Mouse (Mus musculus): ENCODE data around the gene Rars2. TPM values are rescaled to one million over a fixed set of nuclear protein-coding genes. Genes with fewer than 3 reads are reported as not detected.

Gene Rars2
- polyA plus RNA-seq, 1 experiment = not detected

DNA sequence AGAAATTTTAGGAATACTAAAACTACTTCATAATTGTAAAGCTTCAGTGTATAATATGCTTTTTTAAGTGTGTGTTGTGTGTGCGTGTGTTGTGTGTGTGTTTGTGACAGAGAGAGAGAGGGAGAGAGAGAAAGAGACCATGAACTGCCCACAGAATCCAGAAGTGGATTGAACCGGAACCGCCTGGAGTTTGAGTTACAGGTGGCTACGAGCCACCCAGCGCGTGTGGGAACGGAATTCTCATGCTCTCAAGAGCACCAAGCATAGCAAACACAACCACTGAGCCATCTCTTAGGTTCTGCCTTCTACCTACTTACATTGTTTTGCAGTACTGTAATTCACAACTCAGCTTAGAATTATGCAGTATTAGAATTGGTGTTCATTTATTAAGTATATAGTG is 19.4 kb downstream of the Rars2 start:
- H3K4me3 ChIP-seq (ENCODE audit: insufficient read depth, low read depth, low read length) = no peak overlapping the region
- no peak for TF ChIP-seq CTCF (IDR thresholded peaks at IDR 0.05; ENCODE audit: insufficient read depth, low read depth, low read length)
- TF ChIP-seq POLR2A (IDR thresholded peaks at IDR 0.05; ENCODE audit: insufficient read depth, low read depth, low read length) = no peak
- WGBS = 95% methylated on average over 7 of the region's 7 CpGs

DNA sequence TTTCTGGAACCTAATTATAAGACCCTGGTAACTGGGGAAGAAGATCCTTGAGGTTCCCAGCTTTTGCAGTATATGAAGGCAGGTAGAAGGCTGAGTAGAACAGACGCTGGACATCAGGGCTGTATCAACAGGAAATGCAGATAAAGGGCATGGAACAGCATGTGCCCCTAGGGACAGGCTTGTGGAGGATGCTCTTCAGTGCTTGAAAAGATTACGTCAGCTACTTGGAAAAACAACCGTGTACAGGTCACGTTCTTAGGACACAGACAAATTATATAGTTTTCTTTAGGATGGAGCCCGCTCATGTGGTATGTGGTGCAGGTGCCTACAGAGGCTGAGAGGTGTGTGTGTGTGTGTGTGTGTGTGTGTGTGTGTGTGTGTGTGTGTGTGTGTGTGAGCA is 21.3 kb downstream of the Rars2 start:
- TF ChIP-seq CTCF (IDR thresholded peaks at IDR 0.05; ENCODE audit: insufficient read depth, low read depth, low read length) (no peak), POLR2A (IDR thresholded peaks at IDR 0.05; ENCODE audit: insufficient read depth, low read depth, low read length) (no peak)
- 89% methylated on average over 5 of the region's 5 CpGs for WGBS
- no peaks in the 10 kb centered on the region for H3K4me1 ChIP-seq (ENCODE audit: control insufficient read depth, insufficient read depth, low read length)
- H3K4me3 ChIP-seq (ENCODE audit: insufficient read depth, low read depth, low read length) = no peak overlapping the region
- no peak overlapping the region for H3K27ac ChIP-seq (ENCODE audit: insufficient read depth, low read depth, low read length)

More for the DNA sequence above, 19.4 kb downstream of the Rars2 start:
- Histone ChIP-seq H3K27ac (ENCODE audit: insufficient read depth, low read depth, low read length) (no peak overlapping the region), H3K4me1 (ENCODE audit: control insufficient read depth, insufficient read depth, low read length) (no peaks in the 10 kb centered on the region)

DNA sequence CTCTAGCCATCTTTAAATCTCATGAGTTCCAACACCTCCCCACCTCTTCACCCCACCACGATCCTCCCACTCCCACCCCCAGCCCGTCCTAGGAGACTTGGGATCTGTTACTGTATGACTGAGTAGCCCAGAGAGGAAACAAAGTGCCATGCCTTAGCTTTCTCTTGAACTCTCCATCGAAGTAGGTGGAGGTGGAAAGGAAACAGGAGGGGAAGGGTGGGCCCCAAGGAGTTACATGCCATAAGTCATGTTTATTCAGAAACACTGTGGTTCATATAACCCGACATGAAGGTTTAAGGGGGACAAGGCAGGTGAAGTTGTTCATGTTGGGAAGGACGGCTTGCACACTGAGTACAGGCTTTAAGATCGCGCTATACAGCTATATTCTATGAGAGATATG is 22.6 kb downstream of the Rars2 start:
- no peaks in the 10 kb centered on the region for H3K4me1 ChIP-seq (ENCODE audit: control insufficient read depth, insufficient read depth, low read length)
- H3K27ac ChIP-seq (ENCODE audit: insufficient read depth, low read depth, low read length) = no peak overlapping the region
- no peak for TF ChIP-seq POLR2A (IDR thresholded peaks at IDR 0.05; ENCODE audit: insufficient read depth, low read depth, low read length)
- H3K4me3 ChIP-seq (ENCODE audit: insufficient read depth, low read depth, low read length) = no peak overlapping the region
- 94% methylated on average over 7 of the region's 7 CpGs for WGBS

DNA sequence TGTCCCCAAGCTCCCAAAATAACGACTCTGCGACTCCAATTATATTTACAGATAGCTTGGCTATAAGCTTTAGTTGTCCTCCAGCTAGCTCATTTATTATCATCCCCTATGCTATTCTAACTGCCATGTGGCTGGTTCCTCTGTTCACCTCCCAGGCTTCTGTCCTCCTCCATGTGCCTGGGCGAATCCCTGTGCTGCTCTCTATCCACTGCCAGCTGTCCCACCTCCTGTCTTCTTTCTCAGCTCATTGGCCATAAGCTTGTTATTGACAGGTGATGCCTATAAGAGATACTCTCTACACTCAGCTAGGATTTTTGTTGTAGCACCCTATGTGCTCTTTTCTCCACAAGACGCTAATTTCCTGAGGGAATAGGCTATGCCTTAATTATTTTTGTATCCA is 23.1 kb downstream of the Rars2 start:
- TF ChIP-seq POLR2A (IDR thresholded peaks at IDR 0.05; ENCODE audit: insufficient read depth, low read depth, low read length) = no peak
- TF ChIP-seq CTCF (IDR thresholded peaks at IDR 0.05; ENCODE audit: insufficient read depth, low read depth, low read length) = no peak
- no peak overlapping the region for H3K27ac ChIP-seq (ENCODE audit: insufficient read depth, low read depth, low read length)
- WGBS = 83% methylated on average over 4 of the region's 4 CpGs
- H3K4me3 ChIP-seq (ENCODE audit: insufficient read depth, low read depth, low read length) = no peak overlapping the region
- no peaks in the 10 kb centered on the region for H3K4me1 ChIP-seq (ENCODE audit: control insufficient read depth, insufficient read depth, low read length)

DNA sequence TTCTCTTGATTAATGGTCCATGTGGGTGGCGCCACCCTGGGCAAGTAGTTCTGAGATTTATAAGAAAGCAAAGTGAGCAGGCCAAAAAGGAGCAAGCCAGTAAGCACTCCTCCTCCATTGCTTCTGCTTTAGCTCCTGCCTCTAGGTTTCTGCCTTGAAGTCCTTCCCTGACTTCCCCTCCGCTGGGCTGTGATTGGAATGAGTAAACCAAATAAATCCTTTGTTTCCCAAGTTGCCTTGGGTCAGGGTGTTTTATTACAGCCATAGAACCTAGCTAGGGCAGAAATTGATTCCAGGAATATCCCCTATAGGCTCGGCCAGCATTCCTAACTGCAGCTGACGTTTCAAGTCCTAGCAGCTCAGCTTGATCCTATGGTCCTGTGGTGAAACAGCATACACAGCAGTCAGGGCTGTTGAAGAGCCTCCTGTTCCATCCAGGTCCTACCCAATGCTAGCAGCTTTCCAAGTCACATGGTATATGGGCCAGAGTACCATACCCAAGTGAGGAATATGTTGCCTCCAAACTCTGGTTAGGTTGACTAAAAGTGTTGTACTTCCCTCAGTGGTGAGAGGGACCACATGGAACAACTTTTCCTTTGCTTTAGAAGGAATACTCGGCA is 25.1 kb downstream of the Rars2 start:
- H3K4me3 ChIP-seq (ENCODE audit: insufficient read depth, low read depth, low read length) = no peak overlapping the region
- 88% methylated on average over 5 of the region's 5 CpGs for WGBS
- TF ChIP-seq CTCF (IDR thresholded peaks at IDR 0.05; ENCODE audit: insufficient read depth, low read depth, low read length) (no peak), POLR2A (IDR thresholded peaks at IDR 0.05; ENCODE audit: insufficient read depth, low read depth, low read length) (no peak)
- H3K27ac ChIP-seq (ENCODE audit: insufficient read depth, low read depth, low read length) = no peak overlapping the region
- no peaks in the 10 kb centered on the region for H3K4me1 ChIP-seq (ENCODE audit: control insufficient read depth, insufficient read depth, low read length)

DNA sequence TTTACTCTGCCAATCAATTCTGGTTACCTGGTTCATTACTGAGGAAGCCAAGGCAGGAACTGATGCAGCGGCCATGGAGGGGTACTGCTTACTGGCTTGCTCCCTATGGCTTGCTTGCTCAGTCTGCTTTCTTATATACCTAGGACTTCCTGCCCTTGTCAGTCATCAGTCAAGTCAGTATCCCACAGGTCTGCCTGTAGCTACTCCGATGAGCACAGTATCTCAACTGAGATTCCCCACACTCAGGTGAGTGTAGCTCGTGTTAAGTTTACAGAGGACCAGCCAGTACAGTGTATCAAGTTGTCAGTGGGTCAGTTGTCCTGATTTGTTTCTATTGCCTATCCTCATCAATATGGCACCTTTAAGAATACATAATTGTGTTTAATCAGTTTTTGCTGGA is 26.0 kb downstream of the Rars2 start:
- H3K4me1 ChIP-seq (ENCODE audit: control insufficient read depth, insufficient read depth, low read length) = no peaks in the 10 kb centered on the region
- H3K27ac ChIP-seq (ENCODE audit: insufficient read depth, low read depth, low read length) = no peak overlapping the region
- 97% methylated on average over 3 of the region's 3 CpGs for WGBS
- TF ChIP-seq CTCF (IDR thresholded peaks at IDR 0.05; ENCODE audit: insufficient read depth, low read depth, low read length) = no peak
- no peak for TF ChIP-seq POLR2A (IDR thresholded peaks at IDR 0.05; ENCODE audit: insufficient read depth, low read depth, low read length)
- H3K4me3 ChIP-seq (ENCODE audit: insufficient read depth, low read depth, low read length) = no peak overlapping the region

DNA sequence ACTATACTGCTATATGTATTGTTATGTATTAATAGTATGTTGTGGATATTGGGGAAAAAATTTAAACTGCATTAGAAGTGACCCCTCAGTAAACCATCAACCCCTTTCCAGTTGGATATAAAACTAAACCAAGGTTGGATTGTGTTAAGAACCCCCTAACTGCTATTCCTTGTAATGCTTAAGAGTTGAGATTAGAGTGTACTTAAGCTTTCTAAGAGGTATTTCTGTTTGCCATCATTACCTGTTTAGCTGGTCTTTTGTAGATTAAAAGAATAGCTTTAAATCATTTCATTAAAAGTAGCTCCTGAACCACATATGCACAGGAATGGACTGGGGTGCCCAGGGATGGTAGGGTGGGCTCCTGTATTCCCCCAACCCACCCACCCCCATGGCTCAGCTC is 30.0 kb downstream of the Rars2 start:
- H3K4me3 ChIP-seq (ENCODE audit: insufficient read depth, low read depth, low read length) = no peak overlapping the region
- H3K27ac ChIP-seq (ENCODE audit: insufficient read depth, low read depth, low read length) = no peak overlapping the region
- H3K4me1 ChIP-seq (ENCODE audit: control insufficient read depth, insufficient read depth, low read length) = no peaks in the 10 kb centered on the region
- TF ChIP-seq POLR2A (IDR thresholded peaks at IDR 0.05; ENCODE audit: insufficient read depth, low read depth, low read length) (no peak), CTCF (IDR thresholded peaks at IDR 0.05; ENCODE audit: insufficient read depth, low read depth, low read length) (no peak)

DNA sequence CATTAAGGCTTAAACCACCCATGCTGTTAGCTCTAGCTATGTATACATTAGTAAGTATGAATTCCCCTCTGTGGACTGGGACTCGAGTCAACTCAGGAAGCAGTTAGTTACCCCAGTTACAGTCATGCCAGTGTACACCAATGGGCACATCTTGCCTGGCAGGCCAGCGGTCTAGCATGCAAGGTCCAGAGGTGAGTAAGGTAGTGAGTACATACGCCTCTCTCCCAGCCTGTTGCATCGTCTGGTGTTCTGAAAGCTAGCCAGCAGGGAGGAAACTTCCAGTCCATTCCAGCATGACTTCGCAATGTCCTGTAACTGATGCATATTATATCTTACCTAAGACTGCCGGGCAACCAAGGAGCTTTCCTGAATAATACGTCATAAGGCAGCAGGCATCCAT is 38.4 kb downstream of the Rars2 start:
- Histone ChIP-seq H3K4me1 (ENCODE audit: control insufficient read depth, insufficient read depth, low read length) (no peaks in the 10 kb centered on the region), H3K27ac (ENCODE audit: insufficient read depth, low read depth, low read length) (no peak overlapping the region), H3K4me3 (ENCODE audit: insufficient read depth, low read depth, low read length) (no peak overlapping the region)
- WGBS = 92% methylated on average over 7 of the region's 7 CpGs
- no peak for TF ChIP-seq POLR2A (IDR thresholded peaks at IDR 0.05; ENCODE audit: insufficient read depth, low read depth, low read length)

DNA sequence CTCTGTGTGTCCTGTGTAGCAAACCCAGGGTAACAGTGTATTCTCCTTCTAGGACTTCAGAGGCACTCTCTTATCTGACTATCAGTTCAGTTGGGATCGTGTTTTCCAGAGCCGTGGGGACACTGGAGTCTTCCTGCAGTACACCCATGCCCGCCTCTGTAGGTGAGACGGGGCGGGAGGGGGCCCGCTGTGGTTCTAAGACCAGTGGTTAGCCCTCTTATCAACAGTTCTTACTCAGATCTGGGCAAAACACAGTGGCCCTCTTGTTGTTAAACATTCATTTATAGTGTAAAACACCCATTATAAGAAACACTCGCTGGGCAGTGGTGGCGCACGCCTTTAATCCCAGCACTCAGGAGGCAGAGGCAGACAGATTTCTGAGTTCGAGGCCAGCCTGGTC is 41.3 kb downstream of the Rars2 start:
- 93% methylated on average over 10 of the region's 10 CpGs for WGBS

DNA sequence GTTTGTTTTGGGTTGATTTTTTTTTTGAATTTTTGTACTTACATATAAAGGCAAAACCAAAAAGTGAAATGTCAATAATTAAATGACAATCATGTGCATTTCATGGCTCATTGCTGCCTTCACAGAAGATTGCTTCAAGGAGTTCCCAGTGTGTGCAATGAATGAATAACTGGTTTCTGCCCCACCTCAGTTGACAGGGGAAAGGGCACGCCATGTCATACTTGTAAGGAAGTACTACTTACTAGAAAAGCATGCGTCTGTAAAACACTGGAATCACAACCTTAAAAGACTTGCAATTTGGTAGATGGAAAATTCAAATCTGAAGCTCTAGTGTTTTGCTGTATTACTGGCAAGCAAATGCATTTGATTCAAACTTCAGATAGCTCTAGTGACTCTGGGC is 44.3 kb downstream of the Rars2 start:
- 87% methylated on average over 2 of the region's 2 CpGs for WGBS
- no peak overlapping the region for H3K4me3 ChIP-seq (ENCODE audit: insufficient read depth, low read depth, low read length)
- no peak overlapping the region for H3K27ac ChIP-seq (ENCODE audit: insufficient read depth, low read depth, low read length)
- no peak for TF ChIP-seq CTCF (IDR thresholded peaks at IDR 0.05; ENCODE audit: insufficient read depth, low read depth, low read length)
- no peak for TF ChIP-seq POLR2A (IDR thresholded peaks at IDR 0.05; ENCODE audit: insufficient read depth, low read depth, low read length)
- peaks cover 5% of the 10 kb centered on the region; the same call in 1 of the 2 replicates for H3K4me1 ChIP-seq (ENCODE audit: control insufficient read depth, insufficient read depth, low read length)

More for the DNA sequence above, 41.3 kb downstream of the Rars2 start:
- no peak overlapping the region for H3K4me3 ChIP-seq (ENCODE audit: insufficient read depth, low read depth, low read length)
- TF ChIP-seq POLR2A (IDR thresholded peaks at IDR 0.05; ENCODE audit: insufficient read depth, low read depth, low read length) = no peak
- no peak for TF ChIP-seq CTCF (IDR thresholded peaks at IDR 0.05; ENCODE audit: insufficient read depth, low read depth, low read length)
- no peaks in the 10 kb centered on the region for H3K4me1 ChIP-seq (ENCODE audit: control insufficient read depth, insufficient read depth, low read length)
- H3K27ac ChIP-seq (ENCODE audit: insufficient read depth, low read depth, low read length) = no peak overlapping the region

Measured in olfactory bulb, adult 2 months (tissue).